In the genomic region with DNA sequence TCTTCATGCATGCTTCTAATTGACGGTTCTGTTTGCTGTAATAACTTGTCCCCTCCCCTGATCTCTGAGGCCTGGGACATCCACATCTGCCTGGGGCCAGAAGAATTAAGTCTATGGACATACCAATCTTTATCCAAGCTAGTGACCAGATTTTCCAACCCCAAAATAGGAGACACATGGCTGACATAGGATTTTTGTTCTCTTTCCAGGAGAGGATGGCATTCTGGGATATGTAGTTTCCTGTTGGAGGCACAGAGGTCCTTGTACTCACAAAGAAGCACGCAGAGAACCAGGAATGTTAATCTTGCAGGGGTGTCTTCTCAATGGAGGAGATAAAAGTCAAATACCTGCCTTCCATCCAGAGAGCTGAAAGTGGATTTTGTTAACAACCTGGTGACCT, we compare ENCODE assay signal across 13 mouse cellular contexts. TPM values are rescaled to one million over a fixed set of nuclear protein-coding genes. Genes with fewer than 3 reads are reported as not detected.
A peak's percentile ranks its signal among the peaks of the same experiment; 100 is the strongest.
DNase-seq lines count a peak whose midpoint lies in the region; ATAC-seq and TF ChIP-seq lines count a peak whose summit lies in the region.
"Had no signal": no experiment of that assay in that cellular context is flagged by ENCODE, and none has a peak within 500 bp of the region (broad histone marks: within the 10 kb centered on the region; RNA-seq: fewer than 3 reads in every experiment).

No protein-coding gene starts in this region.

- H3K4me3 ChIP-seq in forebrain, embryonic 16.5 days (replicated peaks; ENCODE audit: low read length): no peak overlapping the region
- H3K4me3 ChIP-seq in forebrain, embryonic 10.5 days: no peak overlapping the region
- no peak overlapping the region for H3K4me3 ChIP-seq in limb, embryonic 15.5 days
- no peak overlapping the region for H3K4me3 ChIP-seq in limb, embryonic 10.5 days
- H3K4me3 ChIP-seq in olfactory bulb, adult 2 months (ENCODE audit: insufficient read depth, low read depth, low read length): peak overlapping the region; percentile 21; the same call in 1 of the 2 replicates
- H3K4me3 ChIP-seq: hindbrain, embryonic 15.5 days had no signal

- no peak for ATAC-seq in forebrain, embryonic 16.5 days
- no peak for ATAC-seq in limb, embryonic 15.5 days (ENCODE audit: insufficient number of reproducible peaks, low FRiP score, low TSS enrichment, low read depth)

- H3K27ac ChIP-seq in forebrain, embryonic 16.5 days (ENCODE audit: low read length): no peak overlapping the region; the same call in 1 of the 2 replicates
- no peak overlapping the region for H3K27ac ChIP-seq in forebrain, embryonic 10.5 days
- H3K27ac ChIP-seq in limb, embryonic 15.5 days: peak overlapping the region; percentile 73
- H3K27ac ChIP-seq in limb, embryonic 10.5 days: no peak overlapping the region
- H3K27ac ChIP-seq in olfactory bulb, adult 2 months (ENCODE audit: insufficient read depth, low read depth, low read length): peak overlapping the region; percentile 95
- H3K27ac ChIP-seq: hindbrain, embryonic 15.5 days; liver, embryonic 14.5 days had no signal

- TF ChIP-seq POLR2A in olfactory bulb, adult 2 months (IDR thresholded peaks at IDR 0.05; ENCODE audit: insufficient read depth, low read depth, low read length): no peak

- DNase-seq in forebrain, embryonic 10.5 days (ENCODE audit: extremely low spot score, low spot score): no peak
- no peak for DNase-seq in limb, embryonic 10.5 days (ENCODE audit: low spot score)
- peak; percentile 74 for DNase-seq in NIH3T3 (ENCODE audit: low read depth)
- no peak for DNase-seq in heart, postnatal 10 days
- DNase-seq: embryo, embryonic 11 days; kidney, adult 2 months; kidney, postnatal 36 days; thymus, postnatal 4 days had no signal

- H3K4me1 ChIP-seq in forebrain, embryonic 16.5 days (replicated peaks; ENCODE audit: control insufficient read depth, insufficient read depth, low read length): peaks cover 22% of the 10 kb centered on the region
- peaks cover 18% of the 10 kb centered on the region for H3K4me1 ChIP-seq in forebrain, embryonic 10.5 days
- H3K4me1 ChIP-seq in limb, embryonic 15.5 days: peaks cover 29% of the 10 kb centered on the region
- peaks cover 25% of the 10 kb centered on the region for H3K4me1 ChIP-seq in limb, embryonic 10.5 days
- peaks cover 30% of the 10 kb centered on the region for H3K4me1 ChIP-seq in olfactory bulb, adult 2 months (ENCODE audit: control insufficient read depth, insufficient read depth, low read length)

- no peak overlapping the region for H3K9ac ChIP-seq in forebrain, embryonic 16.5 days (replicated peaks; ENCODE audit: low read depth, low read length)
- H3K9ac ChIP-seq in limb, embryonic 15.5 days: no peak overlapping the region
- H3K9ac ChIP-seq: hindbrain, embryonic 15.5 days; liver, embryonic 14.5 days had no signal

- TF ChIP-seq CTCF in olfactory bulb, adult 2 months (IDR thresholded peaks at IDR 0.05; ENCODE audit: insufficient read depth, low read depth, low read length): no peak

- H3K36me3 ChIP-seq in forebrain, embryonic 16.5 days (ENCODE audit: control insufficient read depth, insufficient read depth): no peaks in the 10 kb centered on the region
- no peaks in the 10 kb centered on the region for H3K36me3 ChIP-seq in forebrain, embryonic 10.5 days (replicated peaks)
- no peaks in the 10 kb centered on the region for H3K36me3 ChIP-seq in limb, embryonic 15.5 days
- H3K36me3 ChIP-seq in limb, embryonic 10.5 days: no peaks in the 10 kb centered on the region
- H3K36me3 ChIP-seq: hindbrain, embryonic 15.5 days had no signal

- H3K4me2 ChIP-seq in forebrain, embryonic 16.5 days (ENCODE audit: low read length): peak overlapping the region; percentile 23; the same call in 1 of the 2 replicates
- no peak overlapping the region for H3K4me2 ChIP-seq in limb, embryonic 15.5 days
- H3K4me2 ChIP-seq: hindbrain, embryonic 15.5 days had no signal

- intact Hi-C loops in heart, postnatal 10 days (cut with DNase I): no loop called here

- no peaks in the 10 kb centered on the region for H3K9me3 ChIP-seq in forebrain, embryonic 16.5 days (ENCODE audit: control insufficient read depth, low read length)
- no peaks in the 10 kb centered on the region for H3K9me3 ChIP-seq in forebrain, embryonic 10.5 days
- H3K9me3 ChIP-seq in limb, embryonic 15.5 days: no peaks in the 10 kb centered on the region
- H3K9me3 ChIP-seq in limb, embryonic 10.5 days (replicated peaks): no peaks in the 10 kb centered on the region
- H3K9me3 ChIP-seq: hindbrain, embryonic 15.5 days had no signal

- H3K27me3 ChIP-seq in forebrain, embryonic 16.5 days (replicated peaks; ENCODE audit: control insufficient read depth, insufficient read depth, low read length): no peaks in the 10 kb centered on the region
- peaks cover 75% of the 10 kb centered on the region for H3K27me3 ChIP-seq in forebrain, embryonic 10.5 days (ENCODE audit: poor library complexity, severe bottlenecking)
- no peaks in the 10 kb centered on the region for H3K27me3 ChIP-seq in limb, embryonic 15.5 days
- H3K27me3 ChIP-seq in limb, embryonic 10.5 days (ENCODE audit: low read depth, poor library complexity, severe bottlenecking): peaks cover 55% of the 10 kb centered on the region

- 42% methylated on average over 2 of the region's 2 CpGs for WGBS in forebrain, embryonic 16.5 days
- WGBS in forebrain, embryonic 10.5 days: 62% methylated on average over 2 of the region's 2 CpGs
- 38% methylated on average over 2 of the region's 2 CpGs for WGBS in limb, embryonic 15.5 days
- WGBS in limb, embryonic 10.5 days: 56% methylated on average over 2 of the region's 2 CpGs
- WGBS in olfactory bulb, adult 2 months: 28% methylated on average over 2 of the region's 2 CpGs

RNA-seq across cellular contexts. Expression of a gene that starts 28.5 kb away (rescaled TPM):
- polyA plus RNA-seq in forebrain, embryonic 16.5 days (2015; fragmentation: Nextera tagmentation; extraction: Ambion mirVana): 1.3 and 1.9 TPM in 2 replicates
- 0.73 and 0.86 TPM in 2 replicates for polyA plus RNA-seq in forebrain, embryonic 10.5 days (2016; fragmentation: Nextera tagmentation; extraction: Ambion mirVana)
- 30.4 and 31.9 TPM in 2 replicates for polyA plus RNA-seq in limb, embryonic 15.5 days (2015; fragmentation: Nextera tagmentation; extraction: Ambion mirVana)
- polyA plus RNA-seq in limb, embryonic 10.5 days (2016; fragmentation: Nextera tagmentation; extraction: Ambion mirVana): 0.45 and 1.1 TPM in 2 replicates
- polyA plus RNA-seq in olfactory bulb, adult 2 months (2012; ENCODE audit: insufficient read depth, insufficient read length, low replicate concordance, missing spikeins): not detected in 2 replicates
- 10 to 100 TPM; 15.6 to 16.0 TPM for total RNA-seq in heart, postnatal 10 days (2021)

RNA-seq across cellular contexts. Expression of a gene that starts 40.2 kb away (rescaled TPM):
- polyA plus RNA-seq in forebrain, embryonic 16.5 days (2015; fragmentation: Nextera tagmentation; extraction: Ambion mirVana): 43.5 and 50.3 TPM in 2 replicates
- polyA plus RNA-seq in forebrain, embryonic 10.5 days (2016; fragmentation: Nextera tagmentation; extraction: Ambion mirVana): 38.3 and 42.7 TPM in 2 replicates
- polyA plus RNA-seq in limb, embryonic 15.5 days (2015; fragmentation: Nextera tagmentation; extraction: Ambion mirVana): 33.0 and 34.9 TPM in 2 replicates
- 34.7 and 40.2 TPM in 2 replicates for polyA plus RNA-seq in limb, embryonic 10.5 days (2016; fragmentation: Nextera tagmentation; extraction: Ambion mirVana)
- 643 TPM in 1 of 2 replicates, not detected in the other for polyA plus RNA-seq in olfactory bulb, adult 2 months (2012; ENCODE audit: insufficient read depth, insufficient read length, low replicate concordance, missing spikeins)
- 10 to 100 TPM; 31.3 to 42.1 TPM for total RNA-seq in heart, postnatal 10 days (2021)

Comparison
In these comparisons a context has a peak if more than half of its experiments do, and no peak if none do; other contexts are left out.
1. H3K27ac ChIP-seq: peak in limb, embryonic 15.5 days (single experiment) and olfactory bulb, adult 2 months (single experiment); none in forebrain, embryonic 16.5 days (single experiment), forebrain, embryonic 10.5 days (single experiment) and limb, embryonic 10.5 days (single experiment).
2. RNA of a gene that starts 28.5 kb away (polyA plus RNA-seq): 30.4 to 31.9 TPM in limb, embryonic 15.5 days; 1.3 to 1.9 TPM in forebrain, embryonic 16.5 days, 0.73 to 0.86 TPM in forebrain, embryonic 10.5 days, 0.45 to 1.1 TPM in limb, embryonic 10.5 days and not detected in olfactory bulb, adult 2 months; every median in the first group is over 10 times any median in the second.